Mouse (Mus musculus) ES-Bruce4 (cell line): ENCODE data around the gene Cyp26b1. TPM values are rescaled to one million over a fixed set of nuclear protein-coding genes. Genes with fewer than 3 reads are reported as not detected.
A peak's percentile ranks its signal among the peaks of the same experiment; 100 is the strongest.

Experiments used
- H3K27ac ChIP-seq: 2 replicates; pipeline ENCODE4 v1.5.1; 2012; ENCODE audit warnings: low read length, inconsistent platforms; ENCODE audit not compliant: insufficient read depth
- H3K27me3 ChIP-seq: 2 replicates; pipeline ENCODE4 v1.6.1; 2012; ENCODE audit warnings: mild to moderate bottlenecking, low read length, inconsistent platforms; ENCODE audit not compliant: control insufficient read depth, poor library complexity, insufficient read depth, severe bottlenecking
- H3K36me3 ChIP-seq: 2 replicates; pipeline ENCODE4 v1.6.1; 2012; ENCODE audit warnings: inconsistent platforms, mild to moderate bottlenecking, low read length, moderate library complexity; ENCODE audit not compliant: control insufficient read depth, poor library complexity, insufficient read depth, severe bottlenecking
- H3K4me1 ChIP-seq: one replicate; pipeline ENCODE4 v1.8.1; 2011; ENCODE audit warnings: low read length; ENCODE audit not compliant: control insufficient read depth, insufficient read depth
- H3K4me3 ChIP-seq: 2 replicates; pipeline ENCODE4 v1.5.1; 2011; ENCODE audit warnings: low read depth, mild to moderate bottlenecking, low read length
- H3K9ac ChIP-seq: 2 replicates; pipeline ENCODE4 v1.6.1; 2012; ENCODE audit warnings: low read depth, mild to moderate bottlenecking, inconsistent platforms; ENCODE audit not compliant: poor library complexity, severe bottlenecking
- H3K9me3 ChIP-seq: replicated peaks from 2 replicates; pipeline ENCODE4 v1.6.1; 2012; ENCODE audit warnings: mild to moderate bottlenecking, low read length, inconsistent platforms; ENCODE audit not compliant: control insufficient read depth, poor library complexity, insufficient read depth, severe bottlenecking
- CTCF ChIP-seq: IDR thresholded peaks from one replicate; pipeline ENCODE4 v1.8.1; 2011; ENCODE audit warnings: low read depth, low read length
- EP300 ChIP-seq: IDR thresholded peaks from 2 replicates; pipeline ENCODE4 v1.6.1; 2011; ENCODE audit warnings: low read depth, low read length; ENCODE audit not compliant: insufficient read depth
- POLR2A ChIP-seq: IDR thresholded peaks from one replicate; pipeline ENCODE4 v1.8.1; 2011; ENCODE audit warnings: low read length; ENCODE audit not compliant: insufficient read depth
- polyA plus RNA-seq: library from polyadenylated mRNA; stranded (reverse); fragments of >200 nt; gene quantifications from 2 replicates; pipeline ENCODE4 v1.2.4, GENCODE M21; 2011; ENCODE audit warnings: low read depth; ENCODE audit not compliant: missing spikeins, insufficient read depth, insufficient read length

Cyp26b1 gene
- polyA plus RNA-seq, 1 experiment, result 0.46 TPM

DNA sequence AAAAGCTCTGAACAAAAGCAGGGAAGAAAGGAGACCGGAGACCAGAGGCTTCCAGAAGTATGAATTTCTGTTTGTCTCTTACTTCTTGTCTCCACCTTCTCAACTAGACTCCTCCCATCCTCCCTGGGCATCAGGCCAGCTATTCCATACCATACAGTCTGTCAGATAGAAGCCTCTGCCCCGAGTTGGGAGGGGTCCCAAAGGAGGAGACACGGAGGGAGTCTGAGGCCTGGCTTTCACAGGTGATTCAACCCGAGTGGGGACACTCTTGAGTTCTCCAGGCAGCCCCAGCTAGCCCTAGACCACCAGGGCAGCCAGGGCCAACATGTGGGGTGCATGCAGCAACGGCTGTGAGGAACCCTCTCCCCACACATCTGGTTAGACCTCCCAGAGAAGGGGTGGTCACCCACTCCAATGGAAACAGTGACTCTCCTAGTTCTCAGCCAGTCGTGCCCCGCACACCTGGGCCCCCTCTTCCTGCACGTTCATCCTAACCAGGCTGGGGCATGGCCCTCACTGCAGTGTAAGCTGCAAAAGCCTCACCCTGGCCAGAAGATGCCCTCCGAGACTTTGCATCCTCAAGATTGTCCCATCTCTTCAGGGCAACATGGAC lies 11.8 kb downstream of the Cyp26b1 start:
- Histone ChIP-seq H3K4me3 (no peak overlapping the region), H3K27ac (no peak overlapping the region), H3K36me3 (no peaks in the 10 kb centered on the region), H3K4me1 (no peaks in the 10 kb centered on the region), H3K9me3 (no peaks in the 10 kb centered on the region), H3K27me3 (peaks cover 29% of the 10 kb centered on the region), H3K9ac (no peak overlapping the region)
- TF ChIP-seq EP300, result no peak
- no peak for TF ChIP-seq POLR2A
- TF ChIP-seq CTCF, result no peak

DNA sequence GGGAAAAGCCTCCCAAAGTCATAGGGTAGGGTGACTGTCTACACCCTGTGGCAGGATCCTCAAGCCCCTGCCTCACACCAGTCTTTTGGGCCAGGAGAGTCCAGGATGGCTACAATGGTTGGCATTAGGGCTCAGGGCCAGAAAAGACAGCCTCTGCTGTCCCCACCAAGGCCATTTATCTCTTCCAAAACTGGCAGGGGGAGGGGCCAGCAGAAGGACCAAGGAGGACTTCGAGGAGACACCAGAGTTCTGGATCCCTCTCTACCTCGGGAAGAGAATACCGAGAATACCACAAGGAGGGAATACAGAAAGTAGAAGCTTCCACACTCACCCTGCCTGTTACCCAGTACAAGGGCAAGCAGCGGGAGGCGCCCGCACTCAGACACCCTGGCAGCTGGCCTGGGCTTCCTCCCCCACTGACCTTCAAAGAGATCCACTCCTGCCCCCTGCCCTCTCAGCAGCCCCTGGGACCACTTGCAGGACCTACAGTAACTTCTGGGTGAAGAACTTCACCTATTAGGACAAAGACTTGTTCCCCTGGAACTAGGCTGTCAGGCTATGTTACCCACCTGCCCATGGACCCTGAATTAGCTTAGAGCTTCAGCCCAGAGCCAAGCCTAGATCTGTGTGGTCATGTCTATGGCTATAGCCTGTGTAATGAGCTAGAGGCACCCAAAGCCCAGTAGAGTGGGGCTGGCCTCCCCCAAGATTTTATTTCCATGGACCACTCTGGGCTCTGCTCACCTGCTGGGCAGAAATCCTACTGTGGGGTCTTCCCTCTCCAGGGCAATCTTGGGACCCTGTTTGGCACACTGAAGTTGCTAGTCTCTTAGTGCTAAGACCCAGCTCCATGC lies 12.5 kb downstream of the Cyp26b1 start:
- Histone ChIP-seq H3K9me3 (no peaks in the 10 kb centered on the region), H3K4me3 (no peak overlapping the region), H3K27me3 (peaks cover 23% of the 10 kb centered on the region), H3K27ac (no peak overlapping the region), H3K4me1 (no peaks in the 10 kb centered on the region), H3K9ac (no peak overlapping the region), H3K36me3 (no peaks in the 10 kb centered on the region)
- TF ChIP-seq CTCF, result no peak
- no peak for TF ChIP-seq POLR2A
- no peak for TF ChIP-seq EP300

DNA sequence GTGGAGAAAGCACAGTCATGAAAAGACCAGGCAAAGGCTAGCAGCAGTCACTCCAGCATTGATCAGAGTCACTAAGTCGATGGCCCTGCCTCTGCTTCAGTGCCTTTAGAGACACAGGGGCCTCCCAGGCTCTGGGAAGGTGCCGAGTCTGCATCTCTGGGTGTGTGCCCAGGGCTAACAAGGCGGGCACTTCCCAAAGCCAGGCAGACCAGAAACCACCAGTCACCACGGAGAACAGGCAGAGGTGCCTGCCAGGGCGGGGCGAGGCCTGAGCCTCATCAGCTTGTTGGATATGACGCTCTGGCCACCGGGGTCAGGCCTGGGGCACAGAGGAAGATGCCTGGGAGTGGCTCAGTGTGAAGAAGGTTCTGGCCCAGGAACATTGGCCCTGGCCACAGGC lies 14.2 kb downstream of the Cyp26b1 start:
- Histone ChIP-seq H3K4me3 (no peak overlapping the region), H3K36me3 (no peaks in the 10 kb centered on the region), H3K27ac (no peak overlapping the region), H3K27me3 (peaks cover 7% of the 10 kb centered on the region), H3K4me1 (no peaks in the 10 kb centered on the region), H3K9ac (no peak overlapping the region), H3K9me3 (no peaks in the 10 kb centered on the region)
- TF ChIP-seq POLR2A (no peak), CTCF (no peak), EP300 (no peak)

DNA sequence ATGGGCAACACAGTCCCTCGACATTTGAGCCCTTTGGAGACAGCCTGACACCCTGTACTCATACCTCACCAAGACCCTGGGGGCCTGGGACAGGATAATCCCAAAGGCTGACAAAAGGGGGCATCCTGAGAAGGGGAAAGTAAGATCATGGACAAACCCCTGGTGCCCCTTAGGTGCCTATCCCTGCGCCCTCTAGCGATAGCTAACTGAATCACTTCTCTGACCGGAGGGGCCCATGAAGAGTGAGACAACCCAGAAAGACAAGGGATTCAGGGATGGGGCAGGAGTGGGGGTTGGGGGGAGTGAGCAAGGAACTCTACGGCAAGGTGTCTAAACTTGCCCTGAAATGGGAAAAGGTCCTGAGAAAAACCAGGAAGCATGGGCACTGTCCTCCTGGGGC lies 14.8 kb downstream of the Cyp26b1 start:
- H3K9me3 ChIP-seq, result no peaks in the 10 kb centered on the region
- no peaks in the 10 kb centered on the region for H3K4me1 ChIP-seq
- no peaks in the 10 kb centered on the region for H3K36me3 ChIP-seq
- no peak overlapping the region for H3K4me3 ChIP-seq
- TF ChIP-seq POLR2A, result no peak
- peak; percentile 66 for TF ChIP-seq CTCF
- H3K9ac ChIP-seq, result no peak overlapping the region
- H3K27ac ChIP-seq, result no peak overlapping the region
- H3K27me3 ChIP-seq, result 0 out of 2 replicates have a peak, but pooled peaks cover 3% of the 10 kb centered on the region

DNA sequence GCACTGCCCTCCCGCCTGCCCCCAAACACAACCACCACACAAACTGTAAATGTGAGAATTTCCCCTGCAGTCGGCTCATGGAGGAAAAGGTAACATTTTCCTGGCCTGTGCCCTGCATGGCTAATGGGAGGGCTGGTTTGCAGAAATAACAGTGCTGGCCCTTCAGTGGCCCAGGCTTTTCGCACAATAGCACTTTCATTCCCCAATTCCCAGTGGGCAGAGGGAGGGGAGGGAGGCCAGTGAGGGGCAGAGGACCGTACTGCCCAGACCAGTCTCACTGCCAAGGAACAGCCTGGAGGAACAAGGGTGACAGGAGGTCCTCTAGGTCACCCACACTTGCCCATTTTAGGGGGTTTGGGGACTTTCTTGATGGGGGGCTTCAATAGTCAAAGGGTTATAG lies 15.8 kb downstream of the Cyp26b1 start:
- Histone ChIP-seq H3K9me3 (no peaks in the 10 kb centered on the region), H3K4me1 (no peaks in the 10 kb centered on the region), H3K4me3 (no peak overlapping the region), H3K27me3 (0 out of 2 replicates have a peak, but pooled peaks cover 2% of the 10 kb centered on the region), H3K9ac (no peak overlapping the region), H3K36me3 (no peaks in the 10 kb centered on the region), H3K27ac (no peak overlapping the region)
- TF ChIP-seq CTCF, result no peak
- TF ChIP-seq POLR2A, result no peak
- no peak for TF ChIP-seq EP300

DNA sequence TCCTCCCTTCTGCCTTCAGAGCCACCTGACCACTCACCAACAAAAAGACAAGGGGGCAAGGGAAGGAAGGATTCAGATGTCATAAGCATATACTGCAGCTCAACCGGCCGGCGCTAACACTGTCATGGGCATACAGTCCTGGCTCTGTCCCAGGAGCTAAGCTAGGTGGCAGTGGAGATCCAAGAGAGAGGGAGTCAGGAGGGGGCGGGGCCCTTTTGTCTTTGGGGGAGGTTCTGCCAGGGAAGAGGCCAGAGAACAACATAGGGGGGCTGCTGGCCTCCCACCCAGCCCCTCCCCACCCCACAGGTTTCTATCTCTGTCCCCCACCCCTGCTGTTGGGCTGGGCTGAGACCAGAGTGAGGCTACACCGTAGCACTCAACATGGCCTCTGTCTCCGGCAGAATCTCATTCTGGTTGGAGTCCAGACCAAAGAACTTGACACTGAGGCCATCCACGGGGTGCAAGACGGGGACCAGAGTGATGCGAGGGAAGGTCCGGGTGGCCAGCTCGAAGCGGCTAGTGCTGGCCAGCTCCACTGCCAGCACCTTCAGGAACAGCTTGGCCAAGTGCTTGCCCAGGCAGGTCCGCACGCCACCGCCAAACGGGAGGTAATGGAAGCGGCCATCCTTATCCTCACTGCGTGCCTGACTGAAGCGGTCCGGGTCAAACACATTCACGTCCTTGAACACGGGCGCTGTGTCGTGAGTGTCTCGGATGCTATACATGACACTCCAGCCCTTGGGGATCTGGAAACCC lies 19.6 kb downstream of the Cyp26b1 start:
- Histone ChIP-seq H3K27ac (no peak overlapping the region), H3K36me3 (no peaks in the 10 kb centered on the region), H3K4me1 (no peaks in the 10 kb centered on the region), H3K4me3 (peak overlapping the region; percentile 51), H3K9me3 (no peaks in the 10 kb centered on the region), H3K27me3 (no peaks in the 10 kb centered on the region), H3K9ac (peak overlapping the region; percentile 14)
- TF ChIP-seq POLR2A, result no peak
- 0 out of 2 replicates have a peak, but pooled peaks have one; percentile 24 for TF ChIP-seq EP300
- TF ChIP-seq CTCF, result peak; percentile 58
